Mouse (Mus musculus) hindlimb bud, embryonic 11.5 days (tissue): Measurements from ENCODE around the gene Tm9sf4.

Source experiments
- DNase-seq: peaks from one replicate; pipeline ENCODE4 v3.0.0-alpha.2; 2012; ENCODE audit warnings: low read depth, low spot score; ENCODE audit errors: extremely low spot score

Tm9sf4 gene

GRCm38 (mm10) chr2:153157270-153157669, 3.8 kb upstream of the Tm9sf4 start:
- no peak for DNase-seq

GRCm38 (mm10) chr2:153160133-153160532, 970 bp upstream of the Tm9sf4 start:
- no peak for DNase-seq

- no peak for DNase-seq
Measured at GRCm38 (mm10) chr2:153161684-153162080, 579 bp downstream of the Tm9sf4 start.

GRCm38 (mm10) chr2:153167136-153167535, 6.0 kb downstream of the Tm9sf4 start:
- DNase-seq: no peak

GRCm38 (mm10) chr2:153168134-153168820, 7.2 kb downstream of the Tm9sf4 start:
- DNase-seq: no peak

- DNase-seq: no peak
Measured at GRCm38 (mm10) chr2:153170490-153171224, 9.6 kb downstream of the Tm9sf4 start.

- DNase-seq: no peak
Measured at GRCm38 (mm10) chr2:153171966-153172365, 10.9 kb downstream of the Tm9sf4 start.

- DNase-seq: no peak
Measured at GRCm38 (mm10) chr2:153175995-153176570, 15.0 kb downstream of the Tm9sf4 start.

GRCm38 (mm10) chr2:153177188-153177587, 16.1 kb downstream of the Tm9sf4 start:
- DNase-seq: no peak

GRCm38 (mm10) chr2:153179126-153179860, 18.2 kb downstream of the Tm9sf4 start:
- no peak for DNase-seq

GRCm38 (mm10) chr2:153179961-153180360, 18.9 kb downstream of the Tm9sf4 start:
- DNase-seq: no peak

GRCm38 (mm10) chr2:153186176-153186591, 25.1 kb downstream of the Tm9sf4 start:
- DNase-seq: no peak

GRCm38 (mm10) chr2:153187848-153188247, 26.7 kb downstream of the Tm9sf4 start:
- DNase-seq: no peak

- no peak for DNase-seq
Measured at GRCm38 (mm10) chr2:153191242-153191641, 30.1 kb downstream of the Tm9sf4 start.

- no peak for DNase-seq
Measured at GRCm38 (mm10) chr2:153194255-153194654, 33.2 kb downstream of the Tm9sf4 start.

- no peak for DNase-seq
Measured at GRCm38 (mm10) chr2:153198485-153198884, 37.4 kb downstream of the Tm9sf4 start.

- no peak for DNase-seq
Measured at GRCm38 (mm10) chr2:153199114-153199513, 38.0 kb downstream of the Tm9sf4 start.

- DNase-seq: no peak
Measured at GRCm38 (mm10) chr2:153202766-153203165, 41.7 kb downstream of the Tm9sf4 start.

- no peak for DNase-seq
Measured at GRCm38 (mm10) chr2:153208149-153208548, 47.0 kb downstream of the Tm9sf4 start.

- DNase-seq: no peak
Measured at GRCm38 (mm10) chr2:153209286-153209685, 48.2 kb downstream of the Tm9sf4 start.

- DNase-seq: no peak
Measured at GRCm38 (mm10) chr2:153211451-153211850, 50.3 kb downstream of the Tm9sf4 start.
